Mouse (Mus musculus): ENCODE measurements around the gene Crabp2.
"Not testable (repeated sequence)": the region's sequence is repeated elsewhere in the genome, so short reads cannot be mapped to it uniquely, and the experiment has no call there.

DNA sequence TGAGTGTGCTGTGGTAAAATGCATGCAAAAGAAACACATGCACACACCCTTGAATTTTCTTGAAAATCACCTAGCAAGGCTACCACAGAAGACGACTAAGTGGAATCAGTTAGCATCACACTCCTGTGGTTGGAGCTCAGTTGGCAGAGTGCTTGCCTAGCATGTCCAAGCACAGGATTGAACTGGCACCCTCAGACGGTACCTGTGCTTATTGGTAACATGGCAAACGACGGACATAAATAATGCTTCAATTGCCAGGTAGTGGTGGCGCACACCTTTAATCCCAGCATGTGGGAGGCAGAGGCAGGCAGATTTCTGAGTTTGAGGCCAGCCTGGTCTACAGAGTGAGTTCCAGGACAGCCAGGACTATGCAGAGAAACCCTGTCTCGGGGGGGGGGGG is 46.5 kb upstream of the Crabp2 start:
- TF ChIP-seq E2F4 (IDR thresholded peaks at IDR 0.05; ENCODE audit: insufficient read depth); POLR2A (IDR thresholded peaks at IDR 0.05; ENCODE audit: insufficient read length, low read depth); TCF12 (IDR thresholded peaks at IDR 0.05; ENCODE audit: insufficient read depth, poor library complexity, severe bottlenecking); TCF3 (IDR thresholded peaks at IDR 0.05; ENCODE audit: insufficient read length, low read depth): not testable (repeated sequence)

All from myocyte (in vitro differentiated cells).